Mouse (Mus musculus) brain, embryonic 14.5 days (tissue): ENCODE measurements around the gene Cux1. TPM values are rescaled to one million over a fixed set of nuclear protein-coding genes. Genes with fewer than 3 reads are reported as not detected.

Experiments used
- DNase-seq: peaks from one replicate; pipeline ENCODE4 v3.0.0-alpha.2; 2011; ENCODE audit warnings: low read depth
- CTCF ChIP-seq: fragments of 200-500 bp; IDR thresholded peaks from 2 replicates; pipeline ENCODE4 v1.5.1; 2012; ENCODE audit warnings: inconsistent platforms, mild to moderate bottlenecking, moderate library complexity, borderline replicate concordance; ENCODE audit not compliant: insufficient read depth, insufficient read length; ENCODE audit errors: extremely low read depth
- POLR2A ChIP-seq: fragments of 200-500 bp; IDR thresholded peaks from 2 replicates; pipeline ENCODE4 v1.6.1; 2012; ENCODE audit warnings: mild to moderate bottlenecking, inconsistent platforms, borderline replicate concordance; ENCODE audit not compliant: poor library complexity, insufficient read depth, insufficient read length, severe bottlenecking; ENCODE audit errors: extremely low read depth
- polyA plus RNA-seq: library from polyadenylated mRNA; depleted of rRNA; stranded (reverse); fragments of >200 nt; gene quantifications from 2 replicates; pipeline ENCODE4 v1.2.3, GENCODE M21; 2012

Cux1 gene
- polyA plus RNA-seq, 1 experiment: 92.0 TPM

DNA sequence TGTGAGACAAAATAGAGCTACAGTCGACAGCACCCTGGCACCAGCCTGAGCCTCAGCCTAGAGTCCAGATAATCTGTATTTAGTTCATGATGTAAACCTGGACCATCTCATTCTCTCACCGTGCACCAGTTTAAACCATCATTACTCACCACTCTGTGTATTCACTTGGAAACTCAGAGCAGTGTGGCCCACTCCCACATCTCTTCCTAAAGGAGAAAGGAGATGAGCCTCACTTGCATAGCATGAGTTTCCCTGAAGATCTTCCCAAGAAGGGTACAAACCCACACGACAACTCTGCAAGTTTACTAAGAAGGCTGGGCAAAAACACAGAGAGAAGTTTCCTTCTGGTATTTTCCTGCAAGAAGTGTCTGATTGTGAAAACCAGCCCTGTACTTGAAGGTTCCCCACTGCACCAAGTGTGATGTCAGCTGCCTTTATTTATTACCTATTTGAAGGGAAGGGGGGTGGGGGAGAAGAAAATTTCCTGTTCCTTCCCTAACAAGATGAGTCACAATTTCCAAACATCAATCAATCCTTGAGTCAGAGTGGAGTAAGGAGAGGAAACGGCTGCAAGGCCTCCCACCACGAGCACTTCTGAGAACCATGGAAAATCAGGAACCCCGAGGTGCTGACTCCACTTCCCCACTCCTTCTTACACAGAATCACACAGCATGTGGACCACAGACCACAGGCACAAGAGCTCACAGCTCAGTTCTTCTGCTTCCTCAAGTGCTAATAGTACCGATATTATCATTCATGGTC, 109.0 kb downstream of the Cux1 start:
- no peak for TF ChIP-seq CTCF
- no peak for DNase-seq

DNA sequence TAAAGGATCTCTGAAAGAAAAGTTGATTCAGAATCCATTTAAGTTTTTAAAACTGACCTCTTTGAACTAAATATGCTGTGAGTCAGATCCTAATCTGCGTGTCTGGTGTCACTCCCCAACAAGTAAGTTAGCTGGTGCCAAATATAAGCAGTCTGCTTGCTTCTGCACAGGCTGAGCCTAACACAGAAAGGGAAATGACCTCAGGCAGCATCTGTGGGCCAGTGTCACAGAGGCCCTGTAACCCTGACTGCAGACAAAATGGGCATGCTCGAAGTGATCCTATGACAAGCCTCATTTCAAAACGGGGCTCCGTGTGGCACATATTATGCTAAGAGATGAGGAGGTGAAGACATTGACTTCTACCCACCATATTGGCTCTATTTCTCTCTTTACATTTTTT, 110.9 kb downstream of the Cux1 start:
- no peak for DNase-seq
- TF ChIP-seq POLR2A: no peak
- no peak for TF ChIP-seq CTCF

DNA sequence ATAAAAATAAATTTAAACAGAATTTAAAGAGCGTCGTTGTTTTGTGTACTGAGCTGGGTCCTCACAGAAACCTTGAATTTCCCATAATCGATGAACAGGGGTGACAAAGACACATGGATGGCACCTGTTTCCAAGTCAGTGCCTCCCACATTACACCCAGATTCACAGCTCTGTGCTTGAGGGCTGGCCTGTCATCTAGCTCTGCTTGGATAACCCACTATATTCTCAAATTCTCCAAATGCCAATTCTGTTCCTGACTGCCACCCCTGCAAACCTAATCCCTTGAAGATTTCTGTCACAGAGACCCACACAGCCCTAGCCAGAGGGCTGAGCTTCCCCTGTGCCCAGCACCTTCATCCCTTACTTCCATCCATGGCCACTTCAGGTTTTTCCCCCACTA, 114.6 kb downstream of the Cux1 start:
- DNase-seq: no peak
- TF ChIP-seq POLR2A (no peak), CTCF (no peak)

DNA sequence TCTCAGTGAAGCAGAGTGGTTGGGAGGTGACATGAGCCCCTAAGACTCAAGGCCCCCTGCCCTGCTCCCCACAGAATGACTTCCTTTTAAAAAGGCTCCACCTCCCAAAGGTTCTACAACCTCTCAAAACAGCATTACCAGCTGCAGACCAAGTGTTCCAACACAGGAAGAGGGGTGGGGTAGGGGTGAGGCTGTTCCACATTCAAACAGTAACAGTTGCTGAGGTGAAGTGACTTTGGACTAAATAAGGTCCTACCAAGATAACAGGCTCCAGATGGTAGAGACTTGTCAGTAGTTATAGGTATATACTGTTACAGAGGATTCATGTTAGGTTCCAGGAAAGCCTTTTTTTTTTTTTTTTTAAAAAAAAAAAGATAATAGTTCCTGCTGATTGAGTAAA, 117.5 kb downstream of the Cux1 start:
- TF ChIP-seq POLR2A (no peak), CTCF (no peak)
- DNase-seq: no peak

DNA sequence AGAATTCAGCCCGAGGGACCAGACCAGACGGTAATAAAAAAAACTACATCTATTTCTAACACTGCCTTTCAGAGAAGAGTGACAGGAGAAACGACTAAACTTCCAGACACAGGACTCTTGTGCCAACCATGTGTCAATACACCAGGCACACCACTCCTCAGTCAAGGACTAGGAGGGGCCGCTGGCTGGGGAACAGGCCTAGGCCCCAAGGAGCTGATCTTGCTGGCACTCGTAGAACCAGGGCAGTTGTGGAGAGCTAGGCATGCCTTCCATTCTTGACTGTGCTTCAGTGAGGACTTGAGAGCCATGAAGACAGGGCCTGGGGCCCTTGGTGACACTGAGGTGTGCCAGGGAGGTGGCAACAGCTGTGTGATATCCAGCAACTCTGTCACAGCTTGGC, 121.3 kb downstream of the Cux1 start:
- TF ChIP-seq POLR2A: no peak
- no peak for TF ChIP-seq CTCF
- DNase-seq: no peak

DNA sequence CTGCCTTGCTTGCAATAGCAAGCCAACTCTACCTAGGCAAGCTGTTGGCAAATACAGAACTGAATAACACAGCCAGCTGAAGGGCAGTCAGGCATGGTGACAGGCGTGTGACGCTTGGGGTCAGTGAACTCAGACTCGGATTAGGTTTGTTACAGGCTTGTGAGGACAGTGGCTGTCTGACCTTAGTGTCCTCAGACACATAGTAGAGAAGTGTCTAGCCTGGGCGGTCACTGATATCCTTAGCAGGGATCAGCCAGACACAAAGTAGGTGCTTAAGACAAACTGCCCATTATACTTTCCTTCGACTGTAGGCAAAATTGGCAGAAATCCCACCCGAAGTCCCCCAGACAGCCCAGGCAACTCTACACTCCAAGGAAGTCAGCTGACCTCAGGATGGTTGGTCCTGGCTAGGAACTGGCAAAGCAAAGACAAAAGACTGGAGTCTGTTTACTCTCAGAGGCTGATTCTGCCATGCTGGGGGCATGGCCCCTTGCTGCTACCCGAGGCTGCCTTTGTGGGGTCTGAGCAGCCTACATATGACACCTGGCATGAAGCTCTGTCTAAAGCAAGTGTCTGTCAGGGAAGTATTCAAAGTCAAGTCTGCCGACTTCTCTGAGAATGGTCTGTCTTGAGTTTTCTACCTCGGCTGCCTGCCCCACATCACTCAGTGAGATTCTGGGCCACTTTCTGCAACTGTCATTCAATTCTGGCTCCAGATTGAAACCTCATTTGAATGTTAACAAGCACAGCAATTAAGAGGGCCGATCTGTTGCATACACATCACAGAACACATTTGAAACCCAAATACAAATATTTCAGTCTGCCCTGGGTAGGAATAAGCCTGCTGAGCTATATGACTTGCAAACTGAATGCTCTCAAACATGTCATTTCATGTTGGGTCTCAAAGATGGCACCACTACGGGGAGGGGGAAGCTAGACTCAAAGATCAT, 124.8 kb downstream of the Cux1 start:
- peak; percentile 88 for DNase-seq
- no peak for TF ChIP-seq POLR2A
- no peak for TF ChIP-seq CTCF

DNA sequence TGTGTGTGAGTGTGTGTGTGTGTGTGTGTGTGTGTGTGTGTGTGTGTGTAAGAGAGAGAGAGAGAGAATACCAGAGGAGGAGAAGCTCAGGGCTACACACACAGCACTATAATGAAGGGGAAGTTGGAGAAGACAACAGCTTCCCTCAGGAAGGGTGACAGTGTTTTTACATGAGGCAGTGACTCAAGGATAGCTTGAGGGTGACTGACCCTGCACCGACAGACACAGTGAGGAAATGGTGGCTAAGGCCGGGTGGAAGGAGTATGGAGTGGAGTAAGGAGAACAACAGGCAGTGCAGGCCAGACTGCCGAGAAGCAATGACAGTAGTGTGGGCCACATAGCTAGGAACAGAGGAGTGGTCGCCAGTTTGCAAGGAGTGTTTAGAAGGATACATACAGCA, 137.6 kb downstream of the Cux1 start:
- DNase-seq: no peak
- TF ChIP-seq CTCF (no peak), POLR2A (no peak)

DNA sequence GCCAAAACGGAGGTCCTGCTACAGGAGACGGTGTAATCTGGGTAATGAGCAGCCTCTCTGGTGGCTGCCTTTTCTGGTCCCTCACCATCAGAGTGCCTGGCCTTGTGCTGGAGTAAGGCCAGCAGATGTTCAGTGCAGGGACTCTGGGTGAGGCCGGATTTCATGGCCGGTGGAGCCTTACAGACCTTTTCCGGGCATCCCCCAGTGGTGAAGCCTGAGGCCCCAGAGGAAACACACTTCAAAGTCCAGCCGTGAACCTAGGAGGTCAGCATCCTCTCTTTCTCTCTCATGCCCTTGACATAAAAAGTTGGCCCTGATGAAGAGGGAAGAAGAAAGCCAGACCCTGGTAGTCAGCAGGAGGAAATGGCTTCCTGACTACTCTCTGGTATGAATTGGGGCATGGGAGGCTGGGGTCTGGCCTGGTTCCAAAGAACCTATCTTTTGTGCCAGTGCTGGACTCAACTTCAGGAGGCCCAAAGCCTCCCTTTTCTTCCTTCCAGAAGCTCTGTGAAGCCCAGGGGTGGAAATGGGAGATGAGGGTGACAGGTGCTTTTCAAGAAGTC, 138.7 kb downstream of the Cux1 start:
- no peak for TF ChIP-seq POLR2A
- TF ChIP-seq CTCF: no peak
- no peak for DNase-seq

DNA sequence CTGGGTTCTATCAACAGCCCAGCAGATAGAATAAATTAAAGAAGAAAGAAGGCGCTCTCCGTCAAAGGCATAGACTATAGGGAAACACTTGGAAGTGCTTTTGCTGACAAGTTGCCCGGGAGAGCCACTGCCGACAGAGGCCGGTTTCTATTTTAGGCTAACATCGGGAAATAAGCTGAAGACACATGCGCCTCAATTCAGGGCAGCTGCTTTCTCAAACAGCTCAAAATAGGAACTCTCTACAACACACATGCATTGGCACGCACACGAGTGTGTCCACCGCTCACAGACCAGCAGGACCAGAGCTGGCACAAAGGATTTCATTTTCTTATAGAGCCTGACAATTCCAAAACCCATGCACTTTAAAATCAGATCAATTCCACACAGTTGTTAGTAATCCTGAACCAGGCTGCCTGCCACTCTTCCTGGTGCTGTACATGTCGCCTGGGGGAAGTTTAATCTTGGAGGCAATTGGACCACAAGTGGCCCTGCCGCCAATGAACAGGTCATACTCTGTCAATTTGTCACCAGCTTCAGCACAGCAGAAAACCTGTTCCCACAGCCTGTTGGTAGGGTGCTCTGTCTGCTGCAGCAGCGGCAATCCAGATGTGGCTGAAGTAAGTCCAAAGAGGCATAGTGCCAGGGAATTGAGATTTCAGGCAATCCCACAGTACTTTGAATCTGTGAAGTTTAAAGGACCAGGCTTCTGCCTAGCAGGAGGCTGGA, 139.4 kb downstream of the Cux1 start:
- peak; percentile 58 for DNase-seq

DNA sequence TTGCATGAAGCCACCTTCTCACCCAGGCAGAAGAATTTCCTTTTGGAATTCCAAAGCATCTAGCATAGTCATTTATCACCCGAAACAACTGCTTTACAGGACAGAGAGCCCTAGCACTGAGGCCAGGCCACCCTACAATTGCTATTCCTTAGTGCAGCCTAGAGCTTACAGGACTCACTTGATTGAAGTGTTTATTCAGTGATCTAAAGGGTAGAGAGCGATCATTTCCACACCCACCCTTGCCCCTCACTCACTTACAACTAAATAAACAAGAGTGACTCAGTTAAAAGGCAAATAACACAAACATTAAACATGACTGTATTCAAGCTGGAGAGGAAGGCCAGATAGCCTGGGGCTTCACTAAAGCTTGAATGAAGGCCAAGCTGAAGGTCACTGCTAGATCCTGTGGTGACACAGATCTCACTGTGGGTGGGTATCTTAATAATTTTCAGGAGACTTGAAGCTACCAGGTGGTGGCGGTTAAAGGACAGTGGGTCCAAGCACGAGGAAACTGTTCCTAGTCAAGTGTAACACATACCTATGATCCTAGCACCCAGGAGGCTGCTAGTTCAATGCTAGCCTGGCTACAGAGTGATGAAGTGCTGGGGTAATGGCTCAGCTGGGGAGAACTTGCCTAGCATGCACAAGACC, 140.0 kb downstream of the Cux1 start:
- TF ChIP-seq CTCF (no peak), POLR2A (no peak)
- DNase-seq: no peak

More for the DNA sequence above, 139.4 kb downstream of the Cux1 start:
- TF ChIP-seq CTCF (no peak), POLR2A (no peak)
